Mouse (Mus musculus) limb, embryonic 13.5 days (tissue): Measurements from ENCODE around the gene Tmem210. TPM values are rescaled to one million over a fixed set of nuclear protein-coding genes. Genes with fewer than 3 reads are reported as not detected.

Source experiments
- ATAC-seq: fragments of 200-750 bp; cut with Nextera tagmentation; 2 replicates; pipeline ENCODE4 v1.8.0; 2017; ENCODE audit warnings: low read depth, moderate number of reproducible peaks, moderate TSS enrichment; ENCODE audit not compliant: low FRiP score
- H3K27ac ChIP-seq: fragments of 300-500 bp; sonication (generic); 2 replicates; pipeline ENCODE4 v1.5.1; 2015; ENCODE audit warnings: inconsistent platforms, mild to moderate bottlenecking, moderate library complexity
- H3K27me3 ChIP-seq: fragments of 300-500 bp; sonication (generic); 2 replicates; pipeline ENCODE4 v1.6.1; 2015; ENCODE audit warnings: mild to moderate bottlenecking, inconsistent platforms
- H3K36me3 ChIP-seq: fragments of 300-500 bp; sonication (generic); 2 replicates; pipeline ENCODE4 v1.6.1; 2015; ENCODE audit warnings: inconsistent platforms, mild to moderate bottlenecking, moderate library complexity
- H3K4me1 ChIP-seq: fragments of 300-500 bp; sonication (generic); 2 replicates; pipeline ENCODE4 v1.6.1; 2015; ENCODE audit warnings: inconsistent platforms
- H3K4me2 ChIP-seq: fragments of 300-500 bp; sonication (generic); replicated peaks from 2 replicates; pipeline ENCODE4 v1.6.1; 2015; ENCODE audit warnings: inconsistent platforms, mild to moderate bottlenecking, moderate library complexity
- H3K4me3 ChIP-seq: fragments of 300-500 bp; sonication (generic); 2 replicates; pipeline ENCODE4 v1.5.1; 2015; ENCODE audit warnings: moderate library complexity, mild to moderate bottlenecking, inconsistent platforms
- H3K9ac ChIP-seq: fragments of 300-500 bp; sonication (generic); 2 replicates; pipeline ENCODE4 v1.6.1; 2015; ENCODE audit warnings: mild to moderate bottlenecking, inconsistent platforms
- H3K9me3 ChIP-seq: fragments of 300-500 bp; sonication (generic); 2 replicates; pipeline ENCODE4 v1.6.1; 2016; ENCODE audit warnings: inconsistent platforms
- WGBS: fragments of 180-500 bp; shearing (Covaris S2); methylation state at CpG from one replicate; pipeline ENCODE4 v1.1.7; 2015; 5-methylcytosine and 5-hydroxymethylcytosine counted together
- polyA plus RNA-seq: library from polyadenylated mRNA; unstranded; fragments of >200 nt; fragmentation: Nextera tagmentation; extraction: Ambion mirVana; gene quantifications from 2 replicates; pipeline ENCODE4 v1.2.1, GENCODE M21; 2015

Gene Tmem210
- polyA plus RNA-seq, 1 experiment from 2014 or later = not detected

GRCm38 (mm10) chr2:25305587-25306359 is 17.8 kb downstream of the Tmem210 start:
- Histone ChIP-seq H3K4me2 (peak overlapping the region; percentile 86), H3K9ac (peak overlapping the region; percentile 59), H3K36me3 (no peaks in the 10 kb centered on the region), H3K4me1 (peaks cover 5% of the 10 kb centered on the region; the same call in 1 of the 2 replicates), H3K9me3 (no peaks in the 10 kb centered on the region), H3K27me3 (peaks cover 89% of the 10 kb centered on the region), H3K4me3 (peak overlapping the region; percentile 50), H3K27ac (no peak overlapping the region)
- no peak for ATAC-seq
- 47% methylated on average over 14 of the region's 14 CpGs for WGBS

- H3K4me2 ChIP-seq = no peak overlapping the region
- no peak overlapping the region for H3K4me3 ChIP-seq
- H3K9ac ChIP-seq = no peak overlapping the region
- H3K27ac ChIP-seq = no peak overlapping the region
- H3K9me3 ChIP-seq = no peaks in the 10 kb centered on the region
- no peaks in the 10 kb centered on the region for H3K36me3 ChIP-seq
- WGBS = 48% methylated on average over 10 of the region's 10 CpGs
- H3K4me1 ChIP-seq = peaks cover 4% of the 10 kb centered on the region; the same call in 1 of the 2 replicates
- H3K27me3 ChIP-seq = peaks cover 100% of the 10 kb centered on the region
- no peak for ATAC-seq
Measured at GRCm38 (mm10) chr2:25310180-25310579, 22.2 kb downstream of the Tmem210 start.

- 3% methylated on average over 22 of the region's 22 CpGs for WGBS
- peaks cover 99% of the 10 kb centered on the region for H3K27me3 ChIP-seq
- H3K9me3 ChIP-seq = no peaks in the 10 kb centered on the region
- H3K36me3 ChIP-seq = no peaks in the 10 kb centered on the region
- H3K4me1 ChIP-seq = no peaks in the 10 kb centered on the region
- H3K4me3 ChIP-seq = no peak overlapping the region
- H3K9ac ChIP-seq = no peak overlapping the region
- no peak overlapping the region for H3K4me2 ChIP-seq
- H3K27ac ChIP-seq = no peak overlapping the region
- ATAC-seq = no peak
Measured at GRCm38 (mm10) chr2:25310969-25311368, 23.0 kb downstream of the Tmem210 start.

- 5% methylated on average over 11 of the region's 11 CpGs for WGBS
- H3K27me3 ChIP-seq = peaks cover 99% of the 10 kb centered on the region
- H3K36me3 ChIP-seq = no peaks in the 10 kb centered on the region
- H3K9me3 ChIP-seq = no peaks in the 10 kb centered on the region
- no peak overlapping the region for H3K4me3 ChIP-seq
- H3K9ac ChIP-seq = no peak overlapping the region
- no peak overlapping the region for H3K27ac ChIP-seq
- no peak for ATAC-seq
- H3K4me1 ChIP-seq = no peaks in the 10 kb centered on the region
- H3K4me2 ChIP-seq = no peak overlapping the region
Measured at GRCm38 (mm10) chr2:25311491-25311891, 23.5 kb downstream of the Tmem210 start.

- Histone ChIP-seq H3K27me3 (peaks cover 85% of the 10 kb centered on the region), H3K9me3 (no peaks in the 10 kb centered on the region), H3K4me3 (peak overlapping the region; percentile 36), H3K9ac (no peak overlapping the region), H3K36me3 (no peaks in the 10 kb centered on the region), H3K4me2 (peak overlapping the region; percentile 66), H3K4me1 (peaks cover 8% of the 10 kb centered on the region), H3K27ac (no peak overlapping the region)
- WGBS = 6% methylated on average over 31 of the region's 31 CpGs
- no peak for ATAC-seq
Measured at GRCm38 (mm10) chr2:25318119-25318966, 30.4 kb downstream of the Tmem210 start.

- Histone ChIP-seq H3K9me3 (no peaks in the 10 kb centered on the region), H3K4me1 (peaks cover 8% of the 10 kb centered on the region), H3K4me2 (peak within 1 kb of the TSS; percentile 66), H3K4me3 (peak within 1 kb of the TSS; percentile 36), H3K27ac (no peak within 1 kb of the TSS), H3K9ac (no peak within 1 kb of the TSS), H3K36me3 (no peaks in the 10 kb centered on the region), H3K27me3 (peaks cover 77% of the 10 kb centered on the region)
- peak; percentile 69 for ATAC-seq
- 10% methylated on average over 58 of the region's 58 CpGs for WGBS
Measured at GRCm38 (mm10) chr2:25318971-25319773, 31.2 kb downstream of the Tmem210 start, which contains the start of gene Grin1. TSS of gene Grin1 (minus strand) at chr2:25319187.

- 22% methylated on average over 2 of the region's 2 CpGs for WGBS
- Histone ChIP-seq H3K27me3 (peaks cover 68% of the 10 kb centered on the region), H3K4me1 (peaks cover 8% of the 10 kb centered on the region), H3K27ac (no peak overlapping the region), H3K36me3 (no peaks in the 10 kb centered on the region), H3K9me3 (no peaks in the 10 kb centered on the region), H3K9ac (no peak overlapping the region), H3K4me2 (no peak overlapping the region), H3K4me3 (no peak overlapping the region)
- ATAC-seq = no peak
Measured at GRCm38 (mm10) chr2:25320084-25320483, 32.1 kb downstream of the Tmem210 start.

- ATAC-seq = no peak
- WGBS = 76% methylated on average over 2 of the region's 2 CpGs
Measured at GRCm38 (mm10) chr2:25326036-25326435, 38.1 kb downstream of the Tmem210 start.

GRCm38 (mm10) chr2:25328440-25328839 is 40.5 kb downstream of the Tmem210 start:
- no peak overlapping the region for H3K4me3 ChIP-seq
- H3K9ac ChIP-seq = no peak overlapping the region
- peaks cover 12% of the 10 kb centered on the region for H3K4me1 ChIP-seq
- ATAC-seq = no peak
- H3K36me3 ChIP-seq = no peaks in the 10 kb centered on the region
- H3K4me2 ChIP-seq = no peak overlapping the region
- no peaks in the 10 kb centered on the region for H3K27me3 ChIP-seq
- H3K27ac ChIP-seq = no peak overlapping the region
- 39% methylated on average over 7 of the region's 7 CpGs for WGBS
- no peaks in the 10 kb centered on the region for H3K9me3 ChIP-seq

More at GRCm38 (mm10) chr2:25326036-25326435, 38.1 kb downstream of the Tmem210 start:
- H3K9ac ChIP-seq = no peak overlapping the region
- peaks cover 9% of the 10 kb centered on the region for H3K27me3 ChIP-seq
- no peaks in the 10 kb centered on the region for H3K9me3 ChIP-seq
- H3K4me2 ChIP-seq = no peak overlapping the region
- H3K27ac ChIP-seq = no peak overlapping the region
- no peaks in the 10 kb centered on the region for H3K36me3 ChIP-seq
- H3K4me3 ChIP-seq = no peak overlapping the region
- peaks cover under 1% of the 10 kb centered on the region; the same call in 1 of the 2 replicates for H3K4me1 ChIP-seq

- H3K36me3 ChIP-seq = peaks cover 28% of the 10 kb centered on the region
- no peaks in the 10 kb centered on the region for H3K27me3 ChIP-seq
- H3K4me3 ChIP-seq = peak overlapping the region; percentile 92
- H3K27ac ChIP-seq = no peak overlapping the region
- no peaks in the 10 kb centered on the region for H3K9me3 ChIP-seq
- ATAC-seq = no peak
- peaks cover 20% of the 10 kb centered on the region for H3K4me1 ChIP-seq
- H3K4me2 ChIP-seq = peak overlapping the region; percentile 71
- 62% methylated on average over 9 of the region's 9 CpGs for WGBS
- H3K9ac ChIP-seq = peak overlapping the region; percentile 91
Measured at GRCm38 (mm10) chr2:25331470-25331869, 43.5 kb downstream of the Tmem210 start.

GRCm38 (mm10) chr2:25332286-25333160 is 44.6 kb downstream of the Tmem210 start, which contains the start of gene Man1b1:
TSS of gene Man1b1 (plus strand) at chr2:25332338.
- H3K9me3 ChIP-seq = no peaks in the 10 kb centered on the region
- no peaks in the 10 kb centered on the region for H3K27me3 ChIP-seq
- ATAC-seq = peak; percentile 98
- H3K4me2 ChIP-seq = peak within 1 kb of the TSS; percentile 98
- peak within 1 kb of the TSS; percentile 91 for H3K9ac ChIP-seq
- H3K27ac ChIP-seq = peak within 1 kb of the TSS; percentile 88
- H3K4me1 ChIP-seq = peaks cover 20% of the 10 kb centered on the region
- peak within 1 kb of the TSS; percentile 92 for H3K4me3 ChIP-seq
- H3K36me3 ChIP-seq = peaks cover 39% of the 10 kb centered on the region
- under 1% methylated on average over 78 of the region's 78 CpGs for WGBS
